Mouse (Mus musculus): ENCODE data around the gene Mphosph9.

DNA sequence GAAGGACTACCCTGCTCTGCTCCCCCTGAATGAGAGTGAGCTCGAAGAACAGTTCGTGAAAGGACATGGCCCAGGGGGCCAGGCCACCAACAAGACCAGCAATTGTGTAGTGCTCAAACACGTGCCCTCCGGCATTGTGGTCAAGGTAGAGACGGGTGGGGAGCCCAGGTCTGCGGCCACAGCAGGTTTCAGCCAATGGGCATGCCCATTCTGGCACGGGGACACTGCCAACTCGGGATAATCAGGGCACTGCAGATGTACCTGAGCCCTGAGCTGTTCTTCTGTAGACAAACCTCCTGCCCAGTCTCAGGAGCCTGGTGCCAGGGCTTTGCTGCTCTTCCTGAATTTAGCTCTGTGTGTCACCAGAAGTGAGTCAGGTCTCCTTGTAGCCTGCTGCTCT is 11.0 kb upstream of the Mphosph9 start:
- TF ChIP-seq CTCF (IDR thresholded peaks at IDR 0.05; ENCODE audit: low read depth): no peak
- no peak for TF ChIP-seq EP300 (IDR thresholded peaks at IDR 0.05; ENCODE audit: low read depth)
